Mouse (Mus musculus) right cerebral cortex, adult 18-20 months (tissue): ENCODE measurements around the gene Plekha7.

Source experiments
- DNase-seq: peaks from one replicate; pipeline ENCODE4 v3.0.0; 2022; ENCODE audit warnings: mixed read lengths

Plekha7 gene

GRCm38 (mm10) chr7:116246696-116247376 lies 61.3 kb downstream of the Plekha7 start:
- DNase-seq, result no peak

- DNase-seq, result no peak
Measured at GRCm38 (mm10) chr7:116245815-116246695, 62.1 kb downstream of the Plekha7 start.

GRCm38 (mm10) chr7:116244302-116245165 lies 63.6 kb downstream of the Plekha7 start:
- no peak for DNase-seq

- no peak for DNase-seq
Measured at GRCm38 (mm10) chr7:116242810-116243209, 65.4 kb downstream of the Plekha7 start.

- DNase-seq, result no peak
Measured at GRCm38 (mm10) chr7:116241601-116242000, 66.6 kb downstream of the Plekha7 start.

GRCm38 (mm10) chr7:116240791-116241474 lies 67.2 kb downstream of the Plekha7 start:
- no peak for DNase-seq

- no peak for DNase-seq
Measured at GRCm38 (mm10) chr7:116240353-116240752, 67.8 kb downstream of the Plekha7 start.

GRCm38 (mm10) chr7:116238320-116238719 lies 69.9 kb downstream of the Plekha7 start:
- DNase-seq, result no peak

- DNase-seq, result no peak
Measured at GRCm38 (mm10) chr7:116237157-116237981, 70.8 kb downstream of the Plekha7 start.

GRCm38 (mm10) chr7:116236608-116237007 lies 71.6 kb downstream of the Plekha7 start:
- DNase-seq, result no peak

GRCm38 (mm10) chr7:116234287-116234806 lies 73.8 kb downstream of the Plekha7 start:
- DNase-seq, result no peak

- no peak for DNase-seq
Measured at GRCm38 (mm10) chr7:116230811-116231609, 77.2 kb downstream of the Plekha7 start.

GRCm38 (mm10) chr7:116226877-116227282 lies 81.3 kb downstream of the Plekha7 start:
- no peak for DNase-seq

- no peak for DNase-seq
Measured at GRCm38 (mm10) chr7:116226316-116226715, 81.9 kb downstream of the Plekha7 start.

- DNase-seq, result no peak
Measured at GRCm38 (mm10) chr7:116224543-116224942, 83.6 kb downstream of the Plekha7 start.

GRCm38 (mm10) chr7:116223010-116223783 lies 85.0 kb downstream of the Plekha7 start:
- no peak for DNase-seq

- no peak for DNase-seq
Measured at GRCm38 (mm10) chr7:116222288-116223009, 85.7 kb downstream of the Plekha7 start.

- no peak for DNase-seq
Measured at GRCm38 (mm10) chr7:116221883-116222282, 86.3 kb downstream of the Plekha7 start.
